Mouse (Mus musculus): Measurements from ENCODE around the gene Clpb. TPM values are rescaled to one million over a fixed set of nuclear protein-coding genes. Genes with fewer than 3 reads are reported as not detected.

The Clpb gene
- polyA plus RNA-seq, 1 experiment = 103 TPM

DNA sequence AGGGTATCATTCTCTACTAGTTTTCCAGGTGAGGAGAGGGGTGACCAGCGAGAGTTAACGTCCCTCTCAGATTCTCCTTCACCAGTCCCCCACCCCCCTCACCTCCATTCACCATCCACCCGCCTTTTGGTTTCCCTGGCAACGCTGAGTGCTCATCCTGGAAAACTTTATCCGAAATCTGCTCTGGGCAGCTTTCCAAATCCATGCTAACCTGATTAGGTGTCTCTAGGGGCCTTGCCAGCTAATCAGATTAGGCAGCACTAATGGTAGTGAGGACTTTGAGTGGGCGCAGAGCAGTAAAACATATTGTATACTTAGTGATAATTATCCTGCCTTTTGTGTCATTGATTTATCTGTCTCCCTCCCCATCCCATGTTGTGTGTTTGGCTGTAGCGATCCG lies 109.3 kb downstream of the Clpb start:
- Histone ChIP-seq H3K4me3 (ENCODE audit: insufficient read depth, low read depth, low read length) (no peak overlapping the region), H3K27ac (replicated peaks; ENCODE audit: low read depth, low read length) (no peak overlapping the region), H3K4me1 (ENCODE audit: control insufficient read depth, insufficient read depth, insufficient read length, low read length) (no peaks in the 10 kb centered on the region)

DNA sequence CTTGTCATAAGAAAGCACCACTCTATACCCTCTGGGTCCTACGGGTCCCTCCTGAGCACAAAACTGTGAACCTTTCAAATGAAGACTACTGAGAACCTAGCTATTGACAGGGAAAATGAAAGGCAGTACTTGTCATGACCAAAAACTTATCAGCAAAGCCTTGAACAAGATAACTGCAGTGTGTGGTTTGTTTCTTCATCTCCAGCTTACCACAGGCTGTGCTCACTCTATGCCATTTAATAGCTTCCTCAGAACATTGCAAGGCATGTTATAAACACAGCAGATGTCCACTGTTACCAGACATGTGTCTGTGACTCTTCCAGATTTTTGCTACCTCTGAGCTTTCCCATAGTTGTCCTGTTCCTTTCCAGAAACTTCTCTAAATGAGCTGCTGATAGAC lies 113.6 kb downstream of the Clpb start:
- H3K4me3 ChIP-seq (ENCODE audit: insufficient read depth, low read depth, low read length) = no peak overlapping the region
- no peaks in the 10 kb centered on the region for H3K4me1 ChIP-seq (ENCODE audit: control insufficient read depth, insufficient read depth, insufficient read length, low read length)
- H3K27ac ChIP-seq (replicated peaks; ENCODE audit: low read depth, low read length) = no peak overlapping the region

DNA sequence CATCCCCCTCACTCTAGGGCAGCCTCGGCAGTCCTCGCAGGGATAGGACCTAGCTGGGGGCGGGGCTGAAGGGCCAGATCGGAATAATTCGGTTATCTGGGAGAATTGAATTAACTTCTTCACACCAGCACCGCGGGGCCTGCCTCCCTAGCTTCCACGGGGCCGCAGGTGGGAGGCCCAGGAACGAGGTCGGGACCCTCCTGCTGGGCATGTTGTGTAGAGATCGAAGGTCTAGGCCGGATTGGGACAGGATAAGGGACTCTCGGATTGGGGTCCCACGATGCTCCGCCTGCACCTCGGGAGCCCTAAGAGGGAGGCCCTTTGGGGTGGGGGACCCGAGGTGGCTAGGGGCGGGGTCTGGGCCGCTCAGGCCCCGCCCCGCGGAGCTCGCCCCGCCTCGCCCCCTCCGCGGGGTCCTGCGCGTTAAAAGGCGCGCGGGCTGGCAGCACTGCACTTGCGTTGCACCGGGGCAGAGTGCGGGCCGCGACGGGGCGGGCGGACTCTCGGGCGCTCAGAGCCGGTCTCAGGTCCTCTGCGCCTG lies 154.5 kb downstream of the Clpb start, which contains the start of gene Phox2a:
TSS of gene Phox2a (plus strand) at position 453 of the 541 bp plus-strand sequence.
- no peak within 1 kb of the TSS for H3K4me3 ChIP-seq (ENCODE audit: insufficient read depth, low read depth, low read length)
- H3K4me1 ChIP-seq (ENCODE audit: control insufficient read depth, insufficient read depth, insufficient read length, low read length) = 0 out of 2 replicates have a peak, but pooled peaks cover 2% of the 10 kb centered on the region
- no peak within 1 kb of the TSS for H3K27ac ChIP-seq (replicated peaks; ENCODE audit: low read depth, low read length)

DNA sequence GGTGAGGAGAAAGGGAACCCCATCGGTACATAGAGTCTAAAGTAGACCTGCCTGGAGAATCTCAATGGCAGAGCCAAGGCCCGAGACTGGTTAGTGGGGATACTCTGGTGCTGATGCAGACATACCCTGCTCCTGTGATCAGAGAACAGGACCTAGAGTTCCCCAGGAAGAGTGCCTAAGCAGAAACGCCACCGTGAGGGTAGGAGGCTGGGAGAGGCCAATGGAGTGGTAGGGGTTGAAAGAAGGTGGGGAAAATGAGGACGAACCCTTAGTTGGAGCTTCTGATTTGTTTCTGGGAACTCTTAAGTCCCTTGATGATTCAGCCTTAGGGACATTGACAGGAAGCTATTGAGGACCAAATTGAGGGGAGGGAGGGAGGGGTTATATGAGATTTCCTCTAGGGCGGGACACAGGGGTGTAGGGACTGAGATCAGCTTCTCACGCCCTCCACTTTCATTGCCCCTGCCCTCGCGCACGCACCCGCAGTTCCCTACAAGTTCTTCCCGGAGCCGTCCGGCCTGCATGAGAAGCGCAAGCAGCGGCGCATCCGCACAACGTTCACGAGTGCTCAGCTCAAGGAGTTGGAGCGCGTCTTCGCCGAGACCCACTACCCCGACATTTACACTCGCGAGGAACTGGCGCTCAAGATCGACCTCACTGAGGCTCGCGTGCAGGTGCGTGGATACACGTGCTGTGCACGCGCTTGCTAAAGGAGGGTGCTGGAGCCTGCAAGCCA lies 157.0 kb downstream of the Clpb start:
- H3K4me1 ChIP-seq (ENCODE audit: control insufficient read depth, insufficient read depth, insufficient read length, low read length) = 0 out of 2 replicates have a peak, but pooled peaks cover 2% of the 10 kb centered on the region
- no peak overlapping the region for H3K27ac ChIP-seq (replicated peaks; ENCODE audit: low read depth, low read length)
- peak overlapping the region; percentile 51 for H3K4me3 ChIP-seq (ENCODE audit: insufficient read depth, low read depth, low read length)

DNA sequence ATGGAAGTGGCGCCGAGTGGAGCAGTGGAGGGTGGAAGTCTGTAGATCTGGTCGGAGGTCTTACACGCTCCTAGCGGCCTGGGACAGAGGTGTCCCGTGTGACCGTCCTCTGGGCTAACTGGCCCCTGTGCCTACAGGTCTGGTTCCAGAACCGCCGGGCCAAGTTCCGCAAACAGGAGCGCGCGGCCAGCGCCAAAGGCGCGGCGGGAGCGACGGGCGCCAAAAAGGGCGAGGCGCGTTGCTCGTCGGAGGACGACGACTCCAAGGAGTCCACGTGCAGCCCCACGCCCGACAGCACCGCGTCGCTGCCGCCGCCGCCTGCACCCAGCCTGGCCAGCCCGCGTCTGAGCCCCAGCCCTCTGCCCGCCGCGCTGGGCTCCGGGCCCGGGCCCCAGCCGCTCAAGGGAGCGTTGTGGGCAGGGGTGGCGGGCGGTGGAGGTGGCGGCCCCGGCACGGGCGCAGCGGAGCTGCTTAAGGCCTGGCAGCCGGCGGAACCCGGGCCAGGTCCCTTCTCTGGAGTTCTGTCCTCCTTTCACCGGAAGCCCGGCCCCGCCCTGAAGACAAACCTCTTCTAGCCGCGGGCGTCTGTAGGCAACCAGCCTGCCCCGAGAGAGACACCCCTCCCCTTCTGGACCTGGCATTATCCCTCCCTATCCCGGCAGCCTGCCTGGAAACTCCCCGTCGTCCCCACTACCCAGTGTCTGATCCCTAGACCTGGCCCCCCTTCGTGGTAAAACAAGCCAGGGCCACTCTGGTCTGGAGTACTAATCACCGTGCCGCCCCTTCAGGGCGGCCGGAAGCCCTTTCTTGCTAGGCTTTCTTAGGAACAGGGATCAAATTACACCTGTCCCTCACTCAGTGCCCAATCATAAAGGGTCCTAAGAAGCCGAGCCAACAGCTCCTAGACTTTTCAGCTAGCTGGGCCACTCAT lies 158.4 kb downstream of the Clpb start:
- Histone ChIP-seq H3K27ac (replicated peaks; ENCODE audit: low read depth, low read length) (no peak overlapping the region), H3K4me1 (ENCODE audit: control insufficient read depth, insufficient read depth, insufficient read length, low read length) (0 out of 2 replicates have a peak, but pooled peaks cover 2% of the 10 kb centered on the region), H3K4me3 (ENCODE audit: insufficient read depth, low read depth, low read length) (peak overlapping the region; percentile 51)

DNA sequence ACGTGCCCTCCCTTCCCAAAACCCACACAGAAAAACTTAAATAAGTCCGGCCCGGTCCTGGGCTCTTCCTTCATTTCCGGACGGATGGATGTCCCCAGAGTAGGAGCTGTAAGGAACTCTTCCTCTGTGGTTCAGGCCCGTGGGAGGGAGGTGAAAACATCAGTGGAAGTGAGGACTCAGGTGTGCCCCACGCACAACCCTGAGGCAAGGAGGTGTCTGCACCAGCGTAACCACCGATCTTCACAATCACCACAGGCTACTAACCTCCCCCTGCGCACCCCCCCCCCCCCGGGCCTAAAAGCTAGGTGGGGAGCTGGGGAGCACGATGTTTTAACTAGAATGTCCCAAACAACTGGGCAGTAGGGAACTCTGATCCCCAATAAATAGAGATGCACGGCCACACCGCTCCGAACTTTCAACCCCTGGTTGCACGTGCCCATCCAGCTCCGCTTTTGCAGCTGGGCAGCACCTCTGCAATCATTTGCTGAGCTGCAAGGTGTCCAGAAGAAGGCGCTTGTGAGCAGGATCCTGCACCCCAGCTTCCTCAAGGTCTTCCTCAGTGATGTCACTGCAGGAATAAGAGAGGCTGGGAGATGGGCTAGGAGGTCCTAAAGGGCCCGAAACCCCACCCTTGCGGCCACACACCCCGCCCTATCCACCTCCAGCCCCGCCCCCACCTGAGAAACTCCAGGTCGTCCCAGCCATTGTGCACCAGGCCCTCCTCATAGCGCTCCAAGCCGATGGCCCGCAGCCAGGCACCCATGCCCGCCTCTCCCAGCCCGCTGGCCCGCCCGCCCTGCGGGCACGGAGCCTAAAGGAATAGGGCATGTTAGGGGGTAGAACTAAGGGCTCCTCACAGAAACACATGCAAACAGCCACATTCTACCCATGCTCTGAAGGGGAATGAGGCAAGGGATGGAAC lies 159.7 kb downstream of the Clpb start:
- Histone ChIP-seq H3K27ac (replicated peaks; ENCODE audit: low read depth, low read length) (no peak overlapping the region), H3K4me1 (ENCODE audit: control insufficient read depth, insufficient read depth, insufficient read length, low read length) (0 out of 2 replicates have a peak, but pooled peaks cover 2% of the 10 kb centered on the region), H3K4me3 (ENCODE audit: insufficient read depth, low read depth, low read length) (no peak overlapping the region)

DNA sequence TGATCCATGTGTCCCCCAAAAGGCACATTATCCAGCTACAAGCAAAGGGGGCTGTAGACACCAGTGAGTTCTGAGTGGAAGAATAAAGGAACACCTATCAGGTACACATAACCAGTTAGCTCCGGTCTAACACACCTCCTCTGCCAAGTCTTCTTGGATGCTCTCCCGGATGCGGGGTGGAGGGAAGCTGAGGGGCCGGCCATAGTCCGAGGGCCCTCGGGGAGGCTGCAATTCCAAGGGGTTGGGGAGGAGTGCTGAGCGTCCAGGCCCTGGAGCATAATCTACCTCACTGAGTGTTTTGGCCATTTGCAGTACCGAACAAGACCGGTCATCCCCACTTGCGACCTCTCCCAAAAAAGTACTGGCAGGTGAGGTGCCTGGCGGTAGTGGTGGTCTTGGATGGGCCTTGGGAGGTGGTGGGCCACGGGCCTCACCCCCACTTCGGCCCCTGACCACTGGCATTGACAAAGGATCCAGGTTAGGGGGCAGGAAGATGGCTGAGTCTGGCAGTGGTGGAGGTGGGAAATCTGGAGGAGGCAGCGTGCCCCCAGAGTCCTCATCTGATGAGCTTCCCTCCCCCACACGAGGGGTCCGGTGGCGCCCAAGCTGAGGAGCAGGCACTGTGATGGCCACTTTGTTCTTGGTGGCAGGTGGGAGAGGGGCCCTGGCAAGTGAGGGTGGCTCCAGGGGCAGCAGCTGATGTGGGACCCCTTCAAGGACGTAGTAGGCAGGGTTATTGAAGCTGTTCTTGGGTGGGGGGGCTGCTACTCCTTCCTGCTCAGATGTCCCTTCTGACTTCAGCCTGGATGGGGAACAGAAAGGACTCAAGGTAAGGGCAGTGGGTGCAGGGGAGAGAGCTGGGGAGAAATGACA lies 160.6 kb downstream of the Clpb start:
- Histone ChIP-seq H3K4me3 (ENCODE audit: insufficient read depth, low read depth, low read length) (no peak overlapping the region), H3K27ac (replicated peaks; ENCODE audit: low read depth, low read length) (no peak overlapping the region), H3K4me1 (ENCODE audit: control insufficient read depth, insufficient read depth, insufficient read length, low read length) (0 out of 2 replicates have a peak, but pooled peaks cover 2% of the 10 kb centered on the region)

DNA sequence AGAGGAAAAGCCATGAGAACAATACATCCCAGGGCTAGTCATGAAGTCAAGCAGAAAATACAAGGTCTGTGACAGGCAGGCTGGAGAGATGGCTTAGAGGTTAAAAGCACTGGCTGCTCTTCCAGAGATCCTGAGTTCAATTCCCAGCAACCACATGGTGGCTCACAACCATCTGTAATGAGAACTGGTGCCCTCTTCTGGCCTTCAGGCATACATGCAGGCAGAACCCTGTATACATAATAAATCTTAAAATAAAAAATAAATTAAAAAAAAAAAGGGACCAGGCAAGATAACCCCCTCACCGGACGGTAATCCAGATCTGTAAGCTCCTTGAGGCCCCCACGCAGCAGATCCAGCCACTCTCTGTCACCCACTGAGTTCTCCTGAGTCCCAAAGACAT lies 166.9 kb downstream of the Clpb start:
- H3K4me1 ChIP-seq (ENCODE audit: control insufficient read depth, insufficient read depth, insufficient read length, low read length) = no peaks in the 10 kb centered on the region
- H3K4me3 ChIP-seq (ENCODE audit: insufficient read depth, low read depth, low read length) = no peak overlapping the region
- no peak overlapping the region for H3K27ac ChIP-seq (replicated peaks; ENCODE audit: low read depth, low read length)

DNA sequence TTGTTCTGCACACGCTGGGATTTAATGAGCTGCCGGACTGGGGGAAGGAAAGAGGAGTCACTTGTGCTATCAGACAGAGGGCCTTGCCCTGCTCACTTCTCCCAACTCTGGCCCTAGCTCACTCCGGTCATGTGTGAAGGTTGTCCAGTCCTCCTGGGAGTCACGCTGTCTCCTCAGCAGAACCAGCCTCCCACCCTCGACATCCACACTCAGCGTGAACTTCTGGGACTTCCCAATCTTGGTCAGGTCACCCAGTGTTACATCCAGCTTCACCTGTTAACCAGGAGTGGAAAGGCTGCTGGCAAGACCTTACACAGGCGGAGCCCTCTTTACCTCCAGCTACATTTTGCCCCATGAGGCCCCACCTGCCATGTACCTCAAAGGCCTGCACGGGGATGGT lies 168.0 kb downstream of the Clpb start:
- H3K4me1 ChIP-seq (ENCODE audit: control insufficient read depth, insufficient read depth, insufficient read length, low read length) = no peaks in the 10 kb centered on the region
- H3K27ac ChIP-seq (replicated peaks; ENCODE audit: low read depth, low read length) = no peak overlapping the region
- H3K4me3 ChIP-seq (ENCODE audit: insufficient read depth, low read depth, low read length) = no peak overlapping the region

DNA sequence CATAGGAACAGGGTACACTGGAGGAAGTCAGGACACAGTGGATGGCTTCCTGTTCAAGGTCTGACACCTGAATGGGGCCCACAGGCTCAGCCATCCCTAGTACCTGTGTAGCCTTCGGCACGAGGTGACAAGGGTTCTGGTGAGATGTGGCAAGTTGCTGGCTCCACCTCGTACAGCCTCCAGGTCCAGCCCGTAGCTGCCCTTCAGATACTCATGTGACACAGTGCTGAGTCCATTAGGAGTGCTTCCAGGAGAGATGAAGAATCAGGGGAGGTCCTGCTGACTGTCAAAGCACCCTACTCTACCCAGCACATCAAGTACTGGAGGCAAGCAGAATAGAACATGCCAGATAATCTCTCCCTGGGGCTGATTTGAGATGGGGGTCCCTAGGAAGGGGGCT lies 168.9 kb downstream of the Clpb start:
- H3K4me3 ChIP-seq (ENCODE audit: insufficient read depth, low read depth, low read length) = no peak overlapping the region
- H3K4me1 ChIP-seq (ENCODE audit: control insufficient read depth, insufficient read depth, insufficient read length, low read length) = no peaks in the 10 kb centered on the region
- H3K27ac ChIP-seq (replicated peaks; ENCODE audit: low read depth, low read length) = no peak overlapping the region

DNA sequence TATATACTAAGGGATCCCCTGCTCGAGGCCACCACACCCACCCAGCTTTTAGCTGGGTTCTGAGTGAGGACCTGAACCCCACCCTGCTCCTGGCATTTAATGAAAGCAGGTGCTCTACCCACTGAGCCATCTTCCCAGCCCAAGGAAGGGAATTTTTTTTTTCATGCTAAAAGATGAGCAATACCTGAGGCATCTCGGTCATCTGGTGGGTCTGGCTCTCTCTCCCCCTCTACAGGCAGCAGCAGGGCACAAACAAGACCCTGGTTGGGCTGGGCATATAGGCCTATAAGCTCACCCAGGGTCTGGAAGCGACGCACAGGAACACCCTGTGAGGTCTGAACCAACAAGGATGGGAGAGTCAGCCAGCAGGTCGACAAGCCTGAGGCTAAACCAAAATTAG lies 169.9 kb downstream of the Clpb start:
- no peak overlapping the region for H3K27ac ChIP-seq (replicated peaks; ENCODE audit: low read depth, low read length)
- no peak overlapping the region for H3K4me3 ChIP-seq (ENCODE audit: insufficient read depth, low read depth, low read length)
- no peaks in the 10 kb centered on the region for H3K4me1 ChIP-seq (ENCODE audit: control insufficient read depth, insufficient read depth, insufficient read length, low read length)

DNA sequence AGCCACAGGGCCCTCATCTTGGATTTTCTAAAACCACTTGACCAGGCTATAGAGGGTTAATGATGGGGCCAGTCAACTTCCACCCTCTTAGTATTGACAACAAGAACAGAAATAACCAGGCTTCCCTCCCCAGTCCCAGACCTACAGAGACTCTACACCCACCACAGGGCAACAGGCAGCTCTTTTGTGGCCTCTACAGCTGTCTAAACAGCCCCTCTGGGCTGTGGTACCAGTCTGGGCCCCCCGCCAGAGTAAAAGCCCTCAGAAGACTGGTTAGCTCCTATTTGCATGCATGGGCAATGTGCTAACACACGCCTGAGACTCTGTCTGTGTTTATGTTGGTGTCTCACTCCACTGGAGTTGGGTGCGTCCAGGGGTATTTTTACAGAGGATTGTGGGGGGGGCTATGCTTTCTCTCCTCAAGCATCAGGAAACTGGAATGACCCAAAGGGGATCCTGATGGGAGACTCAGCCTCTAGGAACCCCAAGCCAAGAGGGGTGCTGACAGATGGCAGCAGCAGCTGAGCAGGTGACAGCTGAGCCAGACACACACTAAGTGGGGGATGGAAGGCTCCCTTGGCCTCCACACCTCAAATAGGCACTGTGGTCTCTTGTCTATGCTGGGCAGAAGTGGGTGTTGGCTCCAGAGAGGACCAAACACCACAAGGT lies 170.6 kb downstream of the Clpb start:
- no peak overlapping the region for H3K27ac ChIP-seq (replicated peaks; ENCODE audit: low read depth, low read length)
- H3K4me1 ChIP-seq (ENCODE audit: control insufficient read depth, insufficient read depth, insufficient read length, low read length) = peaks cover 3% of the 10 kb centered on the region; the same call in 1 of the 2 replicates
- no peak overlapping the region for H3K4me3 ChIP-seq (ENCODE audit: insufficient read depth, low read depth, low read length)

DNA sequence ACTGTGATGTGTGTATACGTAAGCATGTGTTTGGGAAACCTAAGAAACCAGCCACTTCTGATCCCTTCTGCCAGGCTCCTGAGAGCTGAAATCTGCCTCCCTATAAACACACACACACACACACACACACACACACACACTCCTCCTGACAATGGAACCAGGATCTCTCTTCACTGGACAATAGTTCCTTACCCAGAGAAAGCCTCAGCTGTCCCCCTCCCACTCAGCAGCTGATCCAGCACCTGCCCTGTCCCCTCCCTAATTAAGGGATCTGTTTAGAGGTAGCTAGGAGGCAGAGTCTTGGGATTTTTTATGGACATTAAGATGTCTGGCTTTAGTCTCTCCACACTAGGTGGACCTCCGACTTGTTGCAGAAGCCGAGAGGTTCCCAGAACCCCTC lies 171.5 kb downstream of the Clpb start:
- Histone ChIP-seq H3K4me1 (ENCODE audit: control insufficient read depth, insufficient read depth, insufficient read length, low read length) (peaks cover 3% of the 10 kb centered on the region; the same call in 1 of the 2 replicates), H3K27ac (replicated peaks; ENCODE audit: low read depth, low read length) (no peak overlapping the region), H3K4me3 (ENCODE audit: insufficient read depth, low read depth, low read length) (no peak overlapping the region)
